Mouse (Mus musculus) hindbrain, embryonic 11.5 days (tissue): Measurements from ENCODE around the gene Parn. TPM values are rescaled to one million over a fixed set of nuclear protein-coding genes. Genes with fewer than 3 reads are reported as not detected.

Experiments used
- ATAC-seq: fragments of 200-750 bp; cut with Nextera tagmentation; 2 replicates; pipeline ENCODE4 v1.8.0; 2017; ENCODE audit warnings: mild to moderate bottlenecking, moderate TSS enrichment, moderate library complexity; ENCODE audit not compliant: low FRiP score
- DNase-seq: peaks from one replicate; pipeline ENCODE4 v3.0.0-alpha.2; 2015; ENCODE audit warnings: low spot score
- H3K27ac ChIP-seq: fragments of 300-500 bp; sonication (generic); 2 replicates; pipeline ENCODE4 v1.5.1; 2014; ENCODE audit warnings: mild to moderate bottlenecking, low read depth, low read length
- H3K27me3 ChIP-seq: fragments of 300-500 bp; sonication (generic); 2 replicates; pipeline ENCODE4 v1.6.1; 2014; ENCODE audit warnings: mild to moderate bottlenecking, low read length, moderate library complexity, mixed read lengths; ENCODE audit not compliant: control insufficient read depth, insufficient read depth
- H3K36me3 ChIP-seq: fragments of 300-500 bp; sonication (generic); 2 replicates; pipeline ENCODE4 v1.6.1; 2014; ENCODE audit warnings: mild to moderate bottlenecking, low read length, moderate library complexity, mixed read lengths; ENCODE audit not compliant: control insufficient read depth, insufficient read depth
- H3K4me1 ChIP-seq: fragments of 300-500 bp; sonication (generic); replicated peaks from 2 replicates; pipeline ENCODE4 v1.6.1; 2014; ENCODE audit warnings: low read length, mixed read lengths; ENCODE audit not compliant: control insufficient read depth, insufficient read depth
- H3K4me2 ChIP-seq: fragments of 300-500 bp; sonication (generic); replicated peaks from 2 replicates; pipeline ENCODE4 v1.6.1; 2014; ENCODE audit warnings: mild to moderate bottlenecking, low read depth, low read length
- H3K4me3 ChIP-seq: fragments of 300-500 bp; sonication (generic); 2 replicates; pipeline ENCODE4 v1.5.1; 2014; ENCODE audit warnings: low read depth, low read length
- H3K9ac ChIP-seq: fragments of 300-500 bp; sonication (generic); 2 replicates; pipeline ENCODE4 v1.6.1; 2014; ENCODE audit warnings: low read depth, low read length
- H3K9me3 ChIP-seq: fragments of 300-500 bp; sonication (generic); 2 replicates; pipeline ENCODE4 v1.6.1; 2016; ENCODE audit warnings: low read length; ENCODE audit not compliant: control insufficient read depth
- WGBS: fragments of 180-500 bp; shearing (Covaris S2); extraction: QIAGEN DNeasy Blood & Tissue Kit; methylation state at CpG from one replicate; pipeline ENCODE4 v1.1.7; 2014; 5-methylcytosine and 5-hydroxymethylcytosine counted together
- polyA plus RNA-seq: library from polyadenylated mRNA; unstranded; fragments of >200 nt; fragmentation: Nextera tagmentation; extraction: Ambion mirVana; gene quantifications from 2 replicates; pipeline ENCODE4 v1.2.1, GENCODE M21; 2014

Gene Parn
- 40.4 and 44.9 TPM in 2 replicates for polyA plus RNA-seq

DNA sequence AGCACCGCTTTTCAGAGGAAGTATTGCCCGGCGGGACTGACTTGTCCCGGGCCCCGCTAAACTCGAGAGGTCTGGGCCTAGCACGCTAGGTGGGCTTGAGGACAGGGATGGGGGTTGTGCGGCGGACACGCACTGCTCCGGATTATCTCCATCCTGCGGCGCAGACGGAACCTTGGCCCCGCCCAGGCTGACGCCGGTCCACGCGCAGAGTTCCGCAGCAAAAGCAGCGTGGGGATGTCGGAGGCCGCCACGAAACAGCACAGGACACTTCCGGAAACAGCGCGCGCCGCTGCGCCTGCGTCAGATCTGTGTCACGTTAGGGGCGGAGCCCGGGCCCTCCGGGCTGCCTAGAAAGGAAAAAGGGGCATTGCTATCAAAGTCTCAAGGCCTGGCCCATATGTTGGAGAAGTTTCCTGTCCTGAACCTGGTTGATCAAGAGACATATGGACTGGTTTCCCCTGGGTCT, at the start of gene Parn:
Gene Parn, minus strand, starts transcription at position 293 of the 466 bp plus-strand sequence.
- Histone ChIP-seq H3K4me2 (peak within 1 kb of the TSS; percentile 55), H3K9ac (peak within 1 kb of the TSS; percentile 76), H3K36me3 (no peaks in the 10 kb centered on the region), H3K9me3 (no peaks in the 10 kb centered on the region), H3K4me1 (no peaks in the 10 kb centered on the region), H3K27ac (peak within 1 kb of the TSS; percentile 62; the same call in 1 of the 2 replicates), H3K27me3 (no peaks in the 10 kb centered on the region), H3K4me3 (peak within 1 kb of the TSS; percentile 77)
- WGBS: under 1% methylated on average over 35 of the region's 35 CpGs
- peak; percentile 84 for ATAC-seq
- DNase-seq: peak; percentile 93

DNA sequence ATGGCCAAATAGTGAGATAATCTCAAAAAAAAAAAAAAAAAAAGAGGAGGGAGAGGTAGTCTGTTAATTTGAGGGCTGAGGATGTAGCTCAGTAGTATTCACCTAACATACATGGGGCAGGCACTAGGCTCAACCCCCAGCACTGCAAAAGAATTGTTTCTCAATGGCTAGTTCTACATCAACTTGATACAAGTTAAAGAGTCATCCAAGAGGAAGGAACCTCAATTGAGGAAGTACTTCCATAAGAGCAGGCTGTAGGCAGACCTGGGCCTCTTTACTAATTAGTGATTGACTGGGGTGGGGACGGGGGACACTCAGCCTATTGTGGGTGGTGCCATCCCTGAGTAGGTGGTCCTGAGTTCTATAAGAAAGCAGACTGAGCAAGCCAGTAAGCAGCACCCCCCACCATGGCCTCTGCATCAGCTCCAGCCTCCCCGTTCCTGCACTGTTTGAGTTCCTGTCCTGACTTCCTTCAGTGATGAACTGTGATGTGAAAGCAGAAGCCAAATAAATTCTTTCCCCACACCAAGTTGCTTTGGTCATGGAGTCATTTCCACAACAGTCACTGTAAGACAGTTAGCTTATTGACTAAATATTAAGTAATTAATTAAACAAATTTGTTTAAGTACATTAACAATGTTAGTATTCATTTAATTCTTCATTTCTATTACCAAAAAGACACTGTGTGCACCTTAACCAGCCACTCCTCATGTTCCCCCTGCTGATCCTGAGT, 49.0 kb upstream of the Parn start:
- no peaks in the 10 kb centered on the region for H3K9me3 ChIP-seq
- 80% methylated on average over 2 of the region's 2 CpGs for WGBS
- no peak for ATAC-seq
- no peak overlapping the region for H3K9ac ChIP-seq
- no peak overlapping the region for H3K27ac ChIP-seq
- DNase-seq: no peak
- H3K4me3 ChIP-seq: no peak overlapping the region
- no peaks in the 10 kb centered on the region for H3K36me3 ChIP-seq
- no peaks in the 10 kb centered on the region for H3K27me3 ChIP-seq
- no peaks in the 10 kb centered on the region for H3K4me1 ChIP-seq
- no peak overlapping the region for H3K4me2 ChIP-seq

DNA sequence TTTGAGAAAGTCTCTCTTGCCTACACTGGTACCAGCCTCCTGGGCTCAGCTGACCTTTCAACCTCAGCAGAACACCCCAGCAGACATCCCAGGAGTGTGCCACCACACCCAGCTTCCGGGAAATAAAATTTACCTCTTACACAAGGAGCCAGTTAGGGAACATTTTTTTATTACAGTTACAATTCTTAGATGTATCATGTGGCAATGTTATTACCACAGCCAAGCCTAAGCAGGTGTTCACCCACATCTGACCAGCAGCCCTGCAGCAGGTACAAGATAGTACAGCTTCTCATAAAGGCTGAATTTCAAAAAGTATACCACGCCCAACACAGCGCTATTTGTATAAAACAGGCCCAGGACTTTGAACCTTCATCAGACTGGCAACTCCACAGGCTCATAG, 46.9 kb upstream of the Parn start:
- no peaks in the 10 kb centered on the region for H3K27me3 ChIP-seq
- H3K27ac ChIP-seq: no peak overlapping the region
- ATAC-seq: no peak
- no peak overlapping the region for H3K9ac ChIP-seq
- H3K9me3 ChIP-seq: no peaks in the 10 kb centered on the region
- H3K36me3 ChIP-seq: no peaks in the 10 kb centered on the region
- DNase-seq: no peak
- no peaks in the 10 kb centered on the region for H3K4me1 ChIP-seq
- WGBS: 85% methylated on average over 3 of the region's 3 CpGs
- H3K4me2 ChIP-seq: no peak overlapping the region
- H3K4me3 ChIP-seq: no peak overlapping the region

- DNase-seq (no peak), ATAC-seq (no peak)
- no peak overlapping the region for H3K4me3 ChIP-seq
- WGBS: 96% methylated on average over 10 of the region's 10 CpGs
- no peak overlapping the region for H3K4me2 ChIP-seq
- H3K36me3 ChIP-seq: no peaks in the 10 kb centered on the region
- no peaks in the 10 kb centered on the region for H3K4me1 ChIP-seq
- H3K9ac ChIP-seq: no peak overlapping the region
- no peaks in the 10 kb centered on the region for H3K9me3 ChIP-seq
- H3K27ac ChIP-seq: no peak overlapping the region
- no peaks in the 10 kb centered on the region for H3K27me3 ChIP-seq
Observed at GRCm38 (mm10) chr16:13704676-13705075, 36.7 kb upstream of the Parn start.

- Histone ChIP-seq H3K4me1 (no peaks in the 10 kb centered on the region), H3K27ac (no peak overlapping the region), H3K4me3 (no peak overlapping the region), H3K27me3 (no peaks in the 10 kb centered on the region), H3K9me3 (no peaks in the 10 kb centered on the region), H3K9ac (no peak overlapping the region), H3K4me2 (no peak overlapping the region), H3K36me3 (no peaks in the 10 kb centered on the region; the same call in 1 of the 2 replicates)
- ATAC-seq (no peak), DNase-seq (no peak)
- 92% methylated on average over 7 of the region's 7 CpGs for WGBS
Observed at GRCm38 (mm10) chr16:13702184-13702583, 34.2 kb upstream of the Parn start.

DNA sequence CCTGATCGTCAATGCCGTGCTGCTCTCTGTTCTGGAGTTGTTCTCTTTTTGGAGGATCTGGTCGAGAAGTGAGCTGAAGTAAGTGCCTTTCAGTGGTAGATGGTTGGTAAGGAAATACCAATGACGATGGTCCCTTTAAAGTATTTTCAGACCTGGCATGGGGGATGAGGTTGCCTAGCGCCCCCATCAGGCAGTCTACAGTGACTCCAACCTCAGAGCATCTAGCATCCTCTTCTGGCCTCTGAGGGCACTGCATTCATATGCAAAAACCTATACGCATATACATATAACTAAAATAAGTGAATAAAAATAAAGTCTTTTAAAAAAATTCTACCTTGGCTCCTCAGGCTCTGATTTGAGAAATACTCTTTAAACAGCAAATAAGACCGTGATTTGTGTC, 31.0 kb upstream of the Parn start:
- no peak overlapping the region for H3K9ac ChIP-seq
- H3K9me3 ChIP-seq: no peaks in the 10 kb centered on the region
- ATAC-seq (no peak), DNase-seq (no peak)
- no peak overlapping the region for H3K27ac ChIP-seq
- H3K27me3 ChIP-seq: no peaks in the 10 kb centered on the region
- 89% methylated on average over 7 of the region's 7 CpGs for WGBS
- no peaks in the 10 kb centered on the region for H3K4me1 ChIP-seq
- H3K4me3 ChIP-seq: no peak overlapping the region
- H3K36me3 ChIP-seq: peaks cover 2% of the 10 kb centered on the region; the same call in 1 of the 2 replicates
- H3K4me2 ChIP-seq: no peak overlapping the region

- Histone ChIP-seq H3K4me3 (no peak overlapping the region), H3K9me3 (no peaks in the 10 kb centered on the region), H3K4me2 (no peak overlapping the region), H3K27ac (no peak overlapping the region), H3K4me1 (no peaks in the 10 kb centered on the region), H3K9ac (no peak overlapping the region), H3K27me3 (no peaks in the 10 kb centered on the region), H3K36me3 (no peaks in the 10 kb centered on the region)
- WGBS: 93% methylated on average over 3 of the region's 3 CpGs
- no peak for DNase-seq
- ATAC-seq: no peak
Observed at GRCm38 (mm10) chr16:13678601-13679319, 10.8 kb upstream of the Parn start.

GRCm38 (mm10) chr16:13674511-13674910, 6.5 kb upstream of the Parn start:
- no peaks in the 10 kb centered on the region for H3K27me3 ChIP-seq
- no peak overlapping the region for H3K4me2 ChIP-seq
- no peak overlapping the region for H3K9ac ChIP-seq
- ATAC-seq (no peak), DNase-seq (no peak)
- no peaks in the 10 kb centered on the region for H3K36me3 ChIP-seq
- H3K9me3 ChIP-seq: no peaks in the 10 kb centered on the region
- 96% methylated on average over 3 of the region's 3 CpGs for WGBS
- no peak overlapping the region for H3K4me3 ChIP-seq
- no peaks in the 10 kb centered on the region for H3K4me1 ChIP-seq
- H3K27ac ChIP-seq: no peak overlapping the region
